Mouse (Mus musculus) skeletal muscle tissue, postnatal 0 days (tissue): ENCODE results near the gene Vmn2r91. TPM values are rescaled to one million over a fixed set of nuclear protein-coding genes. Genes with fewer than 3 reads are reported as not detected.

ENCODE experiments used
- polyA plus RNA-seq: library from polyadenylated mRNA; unstranded; fragments of >200 nt; fragmentation: Nextera tagmentation; extraction: Ambion mirVana; gene quantifications from 2 replicates; pipeline ENCODE4 v1.2.1, GENCODE M21; 2015

The Vmn2r91 gene
- not detected in 2 replicates for polyA plus RNA-seq

GRCm38 (mm10) chr17:18084716-18085115 is at the start of gene Vmn2r91:
Vmn2r91 (plus strand) TSS chr17:18085016.

GRCm38 (mm10) chr17:18049124-18049523 is 35.7 kb upstream of the Vmn2r91 start, which contains the start of gene Vmn2r124:
Vmn2r124 (plus strand) TSS chr17:18049424.

GRCm38 (mm10) chr17:18151587-18151986 is 66.8 kb downstream of the Vmn2r91 start, which contains the start of gene Vmn2r92:
Vmn2r92 (plus strand) TSS chr17:18151887.

Other genes starting within 250 kb of the Vmn2r91 start
- 0.62 TPM in 2 replicates for gene Has1, start 229.8 kb upstream of the Vmn2r91 start, polyA plus RNA-seq
- 0.54 and 0.73 TPM in 2 replicates for gene Fpr1, start 201.1 kb upstream of the Vmn2r91 start, polyA plus RNA-seq
- gene Fpr2, start 197.2 kb upstream of the Vmn2r91 start, polyA plus RNA-seq = 0.42 and 0.62 TPM in 2 replicates
- not detected in 2 replicates for gene Fpr3, start 197.2 kb upstream of the Vmn2r91 start, polyA plus RNA-seq
- not detected in 2 replicates for gene Fpr-rs4, start 63.3 kb upstream of the Vmn2r91 start, polyA plus RNA-seq
- gene Vmn2r124, start 35.6 kb upstream of the Vmn2r91 start, polyA plus RNA-seq = not detected in 2 replicates
- not detected in 2 replicates for gene Vmn2r92, start 66.9 kb downstream of the Vmn2r91 start, polyA plus RNA-seq
- not detected in 2 replicates for gene Vmn2r94, start 192.7 kb downstream of the Vmn2r91 start, polyA plus RNA-seq
- gene Vmn2r93, start 213.1 kb downstream of the Vmn2r91 start, polyA plus RNA-seq = not detected in 2 replicates